Mouse (Mus musculus) limb, embryonic 12.5 days (tissue): Measurements from ENCODE around the gene Tab1. TPM values are rescaled to one million over a fixed set of nuclear protein-coding genes. Genes with fewer than 3 reads are reported as not detected.

Experiments
- ATAC-seq: fragments of 200-750 bp; cut with Nextera tagmentation; 2 replicates; pipeline ENCODE4 v1.8.0; 2017; ENCODE audit warnings: low read depth, moderate TSS enrichment; ENCODE audit not compliant: insufficient number of reproducible peaks, insufficient read depth, low FRiP score, low TSS enrichment
- H3K27ac ChIP-seq: fragments of 300-500 bp; sonication (generic); 2 replicates; pipeline ENCODE4 v1.5.1; 2016; ENCODE audit warnings: mild to moderate bottlenecking, moderate library complexity
- H3K27me3 ChIP-seq: fragments of 300-500 bp; sonication (generic); 2 replicates; pipeline ENCODE4 v1.6.1; 2016; ENCODE audit warnings: mild to moderate bottlenecking, moderate library complexity
- H3K36me3 ChIP-seq: fragments of 300-500 bp; sonication (generic); 2 replicates; pipeline ENCODE4 v1.6.1; 2016; ENCODE audit warnings: mild to moderate bottlenecking, moderate library complexity
- H3K4me1 ChIP-seq: fragments of 300-500 bp; sonication (generic); replicated peaks from 2 replicates; pipeline ENCODE4 v1.6.1; 2016
- H3K4me2 ChIP-seq: fragments of 300-500 bp; sonication (generic); 2 replicates; pipeline ENCODE4 v1.6.1; 2016; ENCODE audit warnings: mild to moderate bottlenecking, moderate library complexity
- H3K4me3 ChIP-seq: fragments of 300-500 bp; sonication (generic); replicated peaks from 2 replicates; pipeline ENCODE4 v1.5.1; 2016; ENCODE audit warnings: mild to moderate bottlenecking
- H3K9ac ChIP-seq: fragments of 300-500 bp; sonication (generic); replicated peaks from 2 replicates; pipeline ENCODE4 v1.6.1; 2016; ENCODE audit warnings: mild to moderate bottlenecking, moderate library complexity
- H3K9me3 ChIP-seq: fragments of 300-500 bp; sonication (generic); 2 replicates; pipeline ENCODE4 v1.6.1; 2016; ENCODE audit warnings: mild to moderate bottlenecking, moderate library complexity
- WGBS: fragments of 180-500 bp; shearing (Covaris S2); methylation state at CpG from one replicate; pipeline ENCODE4 v1.1.7; 2016; 5-methylcytosine and 5-hydroxymethylcytosine counted together
- polyA plus RNA-seq: library from polyadenylated mRNA; unstranded; fragments of >200 nt; fragmentation: Nextera tagmentation; extraction: Ambion mirVana; gene quantifications from 2 replicates; pipeline ENCODE4 v1.2.1, GENCODE M21; 2016

The Tab1 gene
- polyA plus RNA-seq, 1 experiment from 2014 or later: 49.2 TPM

DNA sequence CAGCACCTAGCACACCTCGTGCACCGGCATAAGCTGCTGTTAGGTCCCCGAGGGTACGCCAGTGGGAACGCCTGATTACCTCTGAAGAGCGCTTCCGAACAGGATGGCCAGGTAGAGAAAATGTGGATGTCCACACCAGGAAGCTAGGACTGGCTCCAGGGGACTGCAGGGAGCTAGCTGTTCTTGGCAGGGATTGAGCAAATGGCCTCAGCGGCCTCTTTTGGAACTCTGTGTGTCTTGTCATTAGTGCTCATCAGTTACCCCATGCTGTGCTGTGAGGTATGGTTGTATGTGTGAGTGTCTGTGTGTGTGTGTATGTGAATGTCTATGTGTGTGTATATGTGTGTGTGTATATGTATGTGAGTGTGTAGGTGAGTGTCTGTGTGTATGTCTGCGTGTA, 42.4 kb downstream of the Tab1 start:
- Histone ChIP-seq H3K36me3 (no peaks in the 10 kb centered on the region), H3K4me1 (peaks cover 38% of the 10 kb centered on the region), H3K27ac (no peak overlapping the region), H3K4me3 (peak overlapping the region; percentile 97; the same call in 1 of the 2 replicates), H3K9me3 (no peaks in the 10 kb centered on the region), H3K9ac (peak overlapping the region; percentile 97; the same call in 1 of the 2 replicates), H3K4me2 (peak overlapping the region; percentile 87), H3K27me3 (no peaks in the 10 kb centered on the region)
- no peak for ATAC-seq
- WGBS: 69% methylated on average over 9 of the region's 9 CpGs

- WGBS: 73% methylated on average over 6 of the region's 6 CpGs
- Histone ChIP-seq H3K9ac (no peak overlapping the region), H3K27ac (no peak overlapping the region), H3K9me3 (no peaks in the 10 kb centered on the region), H3K27me3 (no peaks in the 10 kb centered on the region), H3K4me1 (peaks cover 38% of the 10 kb centered on the region), H3K4me2 (no peak overlapping the region), H3K4me3 (no peak overlapping the region), H3K36me3 (no peaks in the 10 kb centered on the region)
- no peak for ATAC-seq
Measured at GRCm38 (mm10) chr15:80175756-80176155, 42.8 kb downstream of the Tab1 start.

DNA sequence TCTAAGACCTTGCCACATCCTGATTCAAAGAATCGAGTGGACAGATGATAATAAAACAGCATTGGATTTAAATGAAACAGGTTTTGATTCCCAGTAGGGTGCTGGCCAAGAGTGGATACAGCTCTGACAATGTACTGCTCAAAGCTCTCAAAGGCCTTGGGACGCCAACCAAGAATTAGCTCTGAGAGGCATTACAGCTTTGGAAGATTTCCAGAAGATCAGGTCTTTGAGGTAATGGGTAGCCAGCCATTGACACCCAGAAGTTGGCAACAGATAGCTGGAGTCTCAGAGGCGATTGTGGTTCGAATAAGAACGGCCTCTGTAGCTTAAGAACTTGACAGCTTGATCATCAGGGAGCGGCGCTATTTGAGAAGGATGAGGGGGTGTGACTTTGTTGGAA, 48.6 kb downstream of the Tab1 start:
- no peak for ATAC-seq
- Histone ChIP-seq H3K27ac (no peak overlapping the region), H3K4me1 (0 out of 2 replicates have a peak, but pooled peaks cover 4% of the 10 kb centered on the region), H3K9me3 (no peaks in the 10 kb centered on the region), H3K36me3 (peaks cover 20% of the 10 kb centered on the region; the same call in 1 of the 2 replicates), H3K27me3 (no peaks in the 10 kb centered on the region), H3K9ac (no peak overlapping the region), H3K4me3 (no peak overlapping the region), H3K4me2 (no peak overlapping the region)
- WGBS: 93% methylated on average over 7 of the region's 7 CpGs

- H3K27me3 ChIP-seq: no peaks in the 10 kb centered on the region
- H3K27ac ChIP-seq: no peak overlapping the region
- no peak for ATAC-seq
- no peak overlapping the region for H3K4me3 ChIP-seq
- no peaks in the 10 kb centered on the region for H3K9me3 ChIP-seq
- WGBS: 98% methylated on average over 4 of the region's 4 CpGs
- 0 out of 2 replicates have a peak, but pooled peaks cover 4% of the 10 kb centered on the region for H3K4me1 ChIP-seq
- no peak overlapping the region for H3K4me2 ChIP-seq
- no peak overlapping the region for H3K9ac ChIP-seq
- peaks cover 20% of the 10 kb centered on the region; the same call in 1 of the 2 replicates for H3K36me3 ChIP-seq
Measured at GRCm38 (mm10) chr15:80182072-80182700, 49.3 kb downstream of the Tab1 start.

DNA sequence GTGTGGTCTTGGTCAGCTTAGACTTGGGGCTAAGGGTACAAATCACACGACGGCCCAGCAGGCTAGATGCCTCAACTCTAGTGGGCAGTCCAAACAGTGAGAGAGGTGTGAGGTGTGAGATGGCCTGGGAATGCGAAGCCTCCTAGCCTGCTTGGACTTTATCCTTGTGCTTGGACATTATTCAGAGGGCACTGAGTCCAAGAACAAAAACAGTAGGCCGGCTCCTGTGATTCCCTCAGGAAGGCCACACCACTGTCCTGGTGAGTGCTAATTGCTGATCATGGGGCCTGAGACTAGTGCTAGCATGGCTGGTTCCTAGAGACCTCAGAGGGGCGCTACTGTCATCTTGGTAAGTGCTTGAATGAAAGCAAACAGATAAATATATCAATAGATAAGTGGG, 56.0 kb downstream of the Tab1 start:
- Histone ChIP-seq H3K36me3 (no peaks in the 10 kb centered on the region), H3K9ac (no peak overlapping the region), H3K27me3 (no peaks in the 10 kb centered on the region), H3K9me3 (no peaks in the 10 kb centered on the region), H3K27ac (no peak overlapping the region), H3K4me3 (no peak overlapping the region), H3K4me1 (peaks cover 5% of the 10 kb centered on the region), H3K4me2 (no peak overlapping the region)
- 87% methylated on average over 5 of the region's 5 CpGs for WGBS
- ATAC-seq: no peak

DNA sequence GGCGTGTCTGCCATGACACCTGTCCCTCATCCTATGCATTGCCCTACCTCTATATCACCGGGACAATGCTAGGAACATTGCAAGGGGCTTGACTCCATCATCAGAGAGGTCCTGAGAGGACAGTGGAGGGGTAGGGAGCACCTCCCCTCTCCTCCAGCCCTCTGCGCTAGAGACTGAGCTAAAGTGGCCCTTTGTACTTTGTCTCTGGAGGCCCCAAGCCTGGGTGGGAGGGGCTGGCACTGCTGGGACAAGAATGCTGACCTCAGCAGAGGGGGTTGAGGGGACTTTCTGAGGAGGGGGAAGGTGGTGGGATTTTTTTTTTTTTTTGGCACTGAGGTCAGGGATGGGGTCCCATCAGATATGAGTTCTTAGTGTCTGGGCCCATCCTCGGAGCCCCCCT, 57.1 kb downstream of the Tab1 start:
- no peak overlapping the region for H3K27ac ChIP-seq
- no peak for ATAC-seq
- H3K9ac ChIP-seq: no peak overlapping the region
- no peaks in the 10 kb centered on the region for H3K27me3 ChIP-seq
- H3K4me1 ChIP-seq: peaks cover 5% of the 10 kb centered on the region
- H3K9me3 ChIP-seq: no peaks in the 10 kb centered on the region
- WGBS: 83% methylated on average over 4 of the region's 4 CpGs
- H3K4me2 ChIP-seq: no peak overlapping the region
- H3K4me3 ChIP-seq: no peak overlapping the region
- no peaks in the 10 kb centered on the region for H3K36me3 ChIP-seq

GRCm38 (mm10) chr15:80191585-80192245, 58.8 kb downstream of the Tab1 start:
- Histone ChIP-seq H3K4me1 (peaks cover 5% of the 10 kb centered on the region), H3K9me3 (no peaks in the 10 kb centered on the region), H3K36me3 (no peaks in the 10 kb centered on the region), H3K4me2 (no peak overlapping the region), H3K9ac (no peak overlapping the region), H3K4me3 (no peak overlapping the region), H3K27me3 (no peaks in the 10 kb centered on the region), H3K27ac (no peak overlapping the region)
- 63% methylated on average over 8 of the region's 8 CpGs for WGBS
- no peak for ATAC-seq

GRCm38 (mm10) chr15:80192246-80192585, 59.3 kb downstream of the Tab1 start:
- H3K36me3 ChIP-seq: no peaks in the 10 kb centered on the region
- H3K9me3 ChIP-seq: no peaks in the 10 kb centered on the region
- no peak overlapping the region for H3K9ac ChIP-seq
- WGBS: 96% methylated on average over 5 of the region's 6 CpGs
- no peak overlapping the region for H3K4me3 ChIP-seq
- no peaks in the 10 kb centered on the region for H3K27me3 ChIP-seq
- no peak overlapping the region for H3K4me2 ChIP-seq
- ATAC-seq: no peak
- peaks cover 5% of the 10 kb centered on the region for H3K4me1 ChIP-seq
- H3K27ac ChIP-seq: no peak overlapping the region

DNA sequence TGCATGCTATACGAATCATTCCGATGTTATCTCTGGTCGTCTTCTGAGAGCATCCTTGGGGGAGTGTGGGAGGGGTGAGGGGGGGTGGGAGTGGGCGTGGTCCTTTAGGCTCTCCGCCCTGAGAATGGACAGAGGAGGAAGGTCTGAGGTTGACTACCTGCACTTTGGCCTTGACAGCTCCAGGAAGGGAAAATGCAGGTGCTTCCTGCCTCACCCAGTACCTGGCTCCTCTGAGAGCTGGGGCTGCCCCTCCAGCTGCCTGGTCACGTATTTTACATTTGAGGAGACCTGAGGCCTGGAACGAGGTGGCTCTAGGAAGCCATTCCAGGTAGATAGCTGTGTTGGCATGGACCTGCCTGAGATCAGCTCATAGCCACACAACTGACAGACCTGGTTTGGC, 59.9 kb downstream of the Tab1 start:
- 85% methylated on average over 7 of the region's 7 CpGs for WGBS
- Histone ChIP-seq H3K4me2 (no peak overlapping the region), H3K4me1 (peaks cover 5% of the 10 kb centered on the region), H3K9me3 (no peaks in the 10 kb centered on the region), H3K27ac (no peak overlapping the region), H3K36me3 (0 out of 2 replicates have a peak, but pooled peaks cover 2% of the 10 kb centered on the region), H3K27me3 (no peaks in the 10 kb centered on the region), H3K9ac (no peak overlapping the region), H3K4me3 (no peak overlapping the region)
- ATAC-seq: no peak

- Histone ChIP-seq H3K4me3 (no peak overlapping the region), H3K9me3 (no peaks in the 10 kb centered on the region), H3K27ac (no peak overlapping the region), H3K4me2 (no peak overlapping the region), H3K27me3 (no peaks in the 10 kb centered on the region), H3K36me3 (peaks cover 12% of the 10 kb centered on the region; the same call in 1 of the 2 replicates), H3K4me1 (no peaks in the 10 kb centered on the region), H3K9ac (no peak overlapping the region)
- WGBS: 64% methylated on average over 2 of the region's 2 CpGs
- no peak for ATAC-seq
Measured at GRCm38 (mm10) chr15:80199556-80199955, 66.6 kb downstream of the Tab1 start.

- Histone ChIP-seq H3K36me3 (peaks cover 12% of the 10 kb centered on the region; the same call in 1 of the 2 replicates), H3K9me3 (no peaks in the 10 kb centered on the region), H3K4me3 (no peak overlapping the region), H3K27ac (no peak overlapping the region), H3K27me3 (no peaks in the 10 kb centered on the region), H3K4me1 (no peaks in the 10 kb centered on the region), H3K4me2 (no peak overlapping the region), H3K9ac (no peak overlapping the region)
- ATAC-seq: no peak
- 85% methylated on average over 6 of the region's 6 CpGs for WGBS
Measured at GRCm38 (mm10) chr15:80202111-80202775, 69.3 kb downstream of the Tab1 start.
